Mouse (Mus musculus): Measurements from ENCODE around the gene Ell. TPM values are rescaled to one million over a fixed set of nuclear protein-coding genes. Genes with fewer than 3 reads are reported as not detected.

Gene Ell
- polyA plus RNA-seq, 1 experiment from 2014 or later: 20.9 TPM

GRCm38 (mm10) chr8:70544200-70544687, 5.0 kb downstream of the Ell start:
- ATAC-seq (ENCODE audit: low FRiP score, low read depth): no peak
- no peak overlapping the region for H3K4me3 ChIP-seq
- H3K4me1 ChIP-seq (replicated peaks): peaks cover 43% of the 10 kb centered on the region
- H3K9me3 ChIP-seq: no peaks in the 10 kb centered on the region
- no peaks in the 10 kb centered on the region for H3K27me3 ChIP-seq
- no peak overlapping the region; the same call in 1 of the 2 replicates for H3K27ac ChIP-seq (replicated peaks)
- 62% methylated on average over 6 of the region's 6 CpGs for WGBS
- H3K4me2 ChIP-seq: no peak overlapping the region
- no peak overlapping the region for H3K9ac ChIP-seq
- H3K36me3 ChIP-seq: no peaks in the 10 kb centered on the region

GRCm38 (mm10) chr8:70546412-70546811, 7.2 kb downstream of the Ell start:
- 94% methylated on average over 4 of the region's 4 CpGs for WGBS
- no peak for ATAC-seq (ENCODE audit: low FRiP score, low read depth)
- no peak overlapping the region for H3K27ac ChIP-seq (replicated peaks)

DNA sequence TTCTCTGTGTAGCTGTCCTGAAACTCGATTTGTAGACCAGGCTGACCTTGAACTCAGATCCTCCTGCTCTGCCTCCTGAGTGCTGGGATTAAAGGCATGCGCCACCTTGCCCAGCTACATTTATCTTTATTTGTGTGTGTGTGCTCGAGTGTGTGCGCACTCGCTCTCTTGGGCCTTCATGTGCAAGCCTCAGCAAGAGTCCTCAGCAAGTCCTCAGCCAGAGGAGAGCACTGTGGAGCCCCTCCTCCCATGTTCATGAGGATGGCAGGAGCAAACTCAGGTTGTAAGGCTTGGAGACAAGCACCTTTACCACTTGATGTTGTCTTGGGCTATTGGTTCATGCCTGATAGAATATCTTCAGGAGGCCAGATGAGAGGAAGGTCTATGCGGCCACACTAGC, 8.5 kb downstream of the Ell start:
- Histone ChIP-seq H3K4me2 (no peak overlapping the region), H3K9ac (no peak overlapping the region), H3K27me3 (no peaks in the 10 kb centered on the region), H3K4me3 (no peak overlapping the region), H3K27ac (replicated peaks) (no peak overlapping the region), H3K36me3 (no peaks in the 10 kb centered on the region), H3K9me3 (no peaks in the 10 kb centered on the region), H3K4me1 (replicated peaks) (peaks cover 28% of the 10 kb centered on the region)
- no peak for ATAC-seq (ENCODE audit: low FRiP score, low read depth)
- WGBS: 89% methylated on average over 6 of the region's 6 CpGs

More at GRCm38 (mm10) chr8:70546412-70546811, 7.2 kb downstream of the Ell start:
- no peaks in the 10 kb centered on the region for H3K36me3 ChIP-seq
- no peak overlapping the region for H3K4me3 ChIP-seq
- no peak overlapping the region for H3K9ac ChIP-seq
- H3K27me3 ChIP-seq: no peaks in the 10 kb centered on the region
- H3K9me3 ChIP-seq: no peaks in the 10 kb centered on the region
- peaks cover 28% of the 10 kb centered on the region for H3K4me1 ChIP-seq (replicated peaks)
- no peak overlapping the region for H3K4me2 ChIP-seq

GRCm38 (mm10) chr8:70549412-70550184, 10.3 kb downstream of the Ell start:
- 93% methylated on average over 10 of the region's 10 CpGs for WGBS
- Histone ChIP-seq H3K4me2 (no peak overlapping the region), H3K4me3 (no peak overlapping the region), H3K9ac (no peak overlapping the region), H3K9me3 (no peaks in the 10 kb centered on the region), H3K4me1 (replicated peaks) (peaks cover 30% of the 10 kb centered on the region), H3K27ac (replicated peaks) (no peak overlapping the region), H3K36me3 (no peaks in the 10 kb centered on the region), H3K27me3 (no peaks in the 10 kb centered on the region)
- no peak for ATAC-seq (ENCODE audit: low FRiP score, low read depth)

DNA sequence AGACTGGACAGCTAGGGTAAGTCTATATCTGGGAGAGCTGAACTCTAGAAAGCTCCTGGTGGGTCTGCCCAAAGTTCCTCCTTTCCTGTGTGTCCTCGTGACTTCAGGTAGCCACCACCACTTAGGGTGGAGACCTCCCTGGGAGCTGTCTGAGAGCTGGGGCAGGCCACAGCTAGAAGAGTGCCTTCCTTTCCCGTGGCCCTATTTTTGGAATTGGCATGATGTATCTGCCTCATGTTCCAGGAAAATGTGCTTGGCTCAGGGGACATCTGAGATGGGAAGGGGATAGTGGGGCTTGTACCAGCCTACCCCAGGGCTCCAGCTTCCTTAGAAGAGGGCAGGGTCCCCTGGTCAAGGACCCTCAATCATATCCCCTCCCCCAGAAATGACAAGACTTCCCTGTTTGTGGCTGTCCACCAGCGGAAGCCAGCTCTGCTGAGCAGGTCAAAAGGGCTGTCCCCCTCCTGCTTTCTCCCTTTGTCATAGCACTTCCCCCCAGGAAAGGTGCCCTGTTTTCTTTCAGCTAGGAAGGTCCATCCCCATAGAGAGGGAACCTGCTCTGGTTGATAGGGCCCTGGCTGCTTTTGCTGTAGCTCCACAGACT, 12.4 kb downstream of the Ell start:
- Histone ChIP-seq H3K9me3 (no peaks in the 10 kb centered on the region), H3K27me3 (no peaks in the 10 kb centered on the region), H3K4me2 (no peak overlapping the region), H3K27ac (replicated peaks) (no peak overlapping the region), H3K9ac (no peak overlapping the region), H3K4me1 (replicated peaks) (peaks cover 30% of the 10 kb centered on the region), H3K36me3 (no peaks in the 10 kb centered on the region), H3K4me3 (no peak overlapping the region)
- WGBS: 72% methylated on average over 3 of the region's 3 CpGs
- ATAC-seq (ENCODE audit: low FRiP score, low read depth): no peak

- H3K4me2 ChIP-seq: no peak overlapping the region
- no peaks in the 10 kb centered on the region for H3K36me3 ChIP-seq
- no peak for ATAC-seq (ENCODE audit: low FRiP score, low read depth)
- no peaks in the 10 kb centered on the region for H3K27me3 ChIP-seq
- H3K4me1 ChIP-seq (replicated peaks): peaks cover 29% of the 10 kb centered on the region
- H3K4me3 ChIP-seq: no peak overlapping the region
- H3K9ac ChIP-seq: no peak overlapping the region
- H3K9me3 ChIP-seq: no peaks in the 10 kb centered on the region
- H3K27ac ChIP-seq (replicated peaks): no peak overlapping the region
- 45% methylated on average over 1 of the region's 1 CpGs for WGBS
Measured at GRCm38 (mm10) chr8:70552836-70553235, 13.6 kb downstream of the Ell start.

- Histone ChIP-seq H3K4me3 (no peak overlapping the region), H3K4me1 (replicated peaks) (peaks cover 26% of the 10 kb centered on the region), H3K9ac (no peak overlapping the region), H3K27ac (replicated peaks) (0 out of 2 replicates have a peak overlapping the region, but pooled peaks have one; percentile 16), H3K9me3 (no peaks in the 10 kb centered on the region), H3K36me3 (no peaks in the 10 kb centered on the region), H3K4me2 (no peak overlapping the region), H3K27me3 (no peaks in the 10 kb centered on the region)
- no peak for ATAC-seq (ENCODE audit: low FRiP score, low read depth)
Measured at GRCm38 (mm10) chr8:70553740-70554139, 14.5 kb downstream of the Ell start.

DNA sequence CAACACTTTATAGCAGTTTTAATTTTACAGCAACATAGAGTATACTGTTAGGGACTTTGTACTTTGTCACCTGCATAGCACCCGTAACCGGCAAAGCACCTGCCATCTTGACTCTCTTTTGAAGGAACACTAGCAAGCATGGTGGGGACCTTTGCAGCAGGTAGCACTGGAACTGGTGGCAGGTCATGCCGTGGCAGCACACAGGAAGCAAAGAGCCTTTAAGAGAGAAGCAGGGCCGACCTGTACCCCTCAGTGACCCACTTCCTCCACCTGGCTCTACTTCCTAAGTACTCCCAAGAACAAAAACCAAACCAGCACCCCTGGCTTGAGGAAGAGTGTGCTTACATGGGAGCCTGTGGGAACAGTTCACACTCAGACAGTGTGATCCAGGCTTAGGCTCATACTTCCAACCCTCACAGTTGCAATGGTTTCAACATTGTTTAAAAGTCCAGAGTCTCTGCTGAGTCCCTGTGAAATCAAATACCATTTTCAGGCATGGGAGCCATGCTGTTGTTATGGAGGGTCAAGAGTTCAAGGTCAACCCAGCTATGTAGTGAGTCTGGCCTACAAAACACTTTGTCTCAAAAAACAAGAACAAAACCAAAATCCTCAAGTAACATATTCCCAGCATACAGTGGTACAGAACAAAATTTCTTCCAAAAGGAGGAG, 16.0 kb downstream of the Ell start:
- no peak overlapping the region for H3K27ac ChIP-seq (replicated peaks)
- 96% methylated on average over 4 of the region's 4 CpGs for WGBS
- no peak overlapping the region for H3K9ac ChIP-seq
- no peak overlapping the region for H3K4me3 ChIP-seq
- H3K36me3 ChIP-seq: no peaks in the 10 kb centered on the region
- H3K4me2 ChIP-seq: no peak overlapping the region
- no peaks in the 10 kb centered on the region for H3K9me3 ChIP-seq
- H3K27me3 ChIP-seq: no peaks in the 10 kb centered on the region
- no peak for ATAC-seq (ENCODE audit: low FRiP score, low read depth)
- peaks cover 33% of the 10 kb centered on the region for H3K4me1 ChIP-seq (replicated peaks)

DNA sequence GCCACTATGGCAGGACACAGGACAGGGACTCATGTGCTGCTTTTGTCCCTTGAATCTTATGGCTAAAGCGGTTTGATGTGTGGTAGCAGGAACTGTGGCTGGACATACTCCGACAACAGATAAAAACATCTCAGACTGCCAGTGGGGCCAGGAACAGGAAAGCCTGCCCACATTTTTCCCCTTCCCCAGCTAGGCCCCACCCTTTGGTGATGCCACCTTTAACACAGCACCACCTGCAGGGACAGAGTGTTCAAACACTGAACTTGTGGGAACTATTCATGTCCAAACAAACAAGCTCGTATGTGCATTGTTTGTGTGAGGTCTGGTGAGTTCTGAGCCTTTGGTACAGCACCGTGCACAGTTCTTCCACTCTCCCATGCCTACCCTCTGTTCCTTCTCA, 19.1 kb downstream of the Ell start:
- ATAC-seq (ENCODE audit: low FRiP score, low read depth): no peak
- no peaks in the 10 kb centered on the region for H3K9me3 ChIP-seq
- H3K4me1 ChIP-seq (replicated peaks): peaks cover 32% of the 10 kb centered on the region
- H3K27me3 ChIP-seq: no peaks in the 10 kb centered on the region
- 69% methylated on average over 4 of the region's 4 CpGs for WGBS
- H3K9ac ChIP-seq: no peak overlapping the region
- H3K27ac ChIP-seq (replicated peaks): no peak overlapping the region
- H3K4me2 ChIP-seq: no peak overlapping the region
- H3K36me3 ChIP-seq: no peaks in the 10 kb centered on the region
- H3K4me3 ChIP-seq: no peak overlapping the region

DNA sequence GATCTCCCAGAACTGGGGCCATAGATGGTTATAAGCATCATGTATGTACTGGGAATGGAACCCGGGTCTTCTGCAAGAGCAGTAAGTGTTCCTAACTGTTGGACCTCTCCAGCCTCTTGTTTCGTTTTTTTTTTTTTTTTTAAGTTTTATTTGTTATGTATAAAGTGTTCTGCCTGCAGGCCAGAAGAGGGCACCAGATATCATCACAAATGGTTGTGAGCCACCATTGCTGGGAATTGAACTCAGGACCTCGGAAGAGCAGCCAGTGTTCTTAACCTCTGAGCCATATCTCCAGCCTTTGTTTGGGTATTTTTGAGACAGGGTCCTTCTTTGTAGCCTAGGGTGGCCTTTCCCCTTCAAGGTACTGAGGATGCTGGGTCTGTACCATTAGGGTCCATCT, 19.7 kb downstream of the Ell start:
- H3K27ac ChIP-seq (replicated peaks): no peak overlapping the region
- 80% methylated on average over 3 of the region's 3 CpGs for WGBS
- H3K4me1 ChIP-seq (replicated peaks): peaks cover 25% of the 10 kb centered on the region
- no peak overlapping the region for H3K4me2 ChIP-seq
- H3K9ac ChIP-seq: no peak overlapping the region
- no peak for ATAC-seq (ENCODE audit: low FRiP score, low read depth)
- H3K27me3 ChIP-seq: no peaks in the 10 kb centered on the region
- H3K4me3 ChIP-seq: no peak overlapping the region
- H3K36me3 ChIP-seq: no peaks in the 10 kb centered on the region
- H3K9me3 ChIP-seq: no peaks in the 10 kb centered on the region

GRCm38 (mm10) chr8:70560096-70560495, 20.8 kb downstream of the Ell start:
- H3K4me2 ChIP-seq: no peak overlapping the region
- no peaks in the 10 kb centered on the region for H3K36me3 ChIP-seq
- H3K9me3 ChIP-seq: no peaks in the 10 kb centered on the region
- H3K27ac ChIP-seq (replicated peaks): no peak overlapping the region
- H3K9ac ChIP-seq: no peak overlapping the region
- no peaks in the 10 kb centered on the region for H3K27me3 ChIP-seq
- 67% methylated on average over 2 of the region's 2 CpGs for WGBS
- ATAC-seq (ENCODE audit: low FRiP score, low read depth): no peak
- peaks cover 27% of the 10 kb centered on the region; the same call in 1 of the 2 replicates for H3K4me1 ChIP-seq (replicated peaks)
- H3K4me3 ChIP-seq: no peak overlapping the region

GRCm38 (mm10) chr8:70560564-70560963, 21.3 kb downstream of the Ell start:
- Histone ChIP-seq H3K4me2 (no peak overlapping the region), H3K36me3 (no peaks in the 10 kb centered on the region), H3K27me3 (no peaks in the 10 kb centered on the region), H3K4me1 (replicated peaks) (peaks cover 31% of the 10 kb centered on the region; the same call in 1 of the 2 replicates), H3K4me3 (no peak overlapping the region), H3K9ac (no peak overlapping the region), H3K27ac (replicated peaks) (no peak overlapping the region), H3K9me3 (no peaks in the 10 kb centered on the region)
- ATAC-seq (ENCODE audit: low FRiP score, low read depth): no peak
- WGBS: 76% methylated on average over 3 of the region's 3 CpGs
